Comparison of ENCODE assay signal across 17 mouse cellular contexts in genomic region chr3:153706901-153707300, GRCm38 (mm10). TPM values are rescaled to one million over a fixed set of nuclear protein-coding genes. Genes with fewer than 3 reads are reported as not detected.
"Had no signal": no experiment of that assay in that cellular context is flagged by ENCODE, and none has a peak within 500 bp of the region (broad histone marks: within the 10 kb centered on the region; RNA-seq: fewer than 3 reads in every experiment).

No protein-coding gene starts in this region.

- H3K4me3 ChIP-seq: midbrain, embryonic 10.5 days; midbrain, embryonic 12.5 days; myocyte; neural tube, embryonic 13.5 days; neural tube, embryonic 15.5 days; stomach, embryonic 15.5 days had no signal

- H3K27ac ChIP-seq: midbrain, embryonic 10.5 days; midbrain, embryonic 12.5 days; neural tube, embryonic 13.5 days; neural tube, embryonic 15.5 days; stomach, embryonic 15.5 days; stomach, postnatal 0 days had no signal

- DNase-seq: lung, adult 18-20 months; lung, embryonic 14.5 days; lung, postnatal 10 days; lung, postnatal 4 days; midbrain, embryonic 14.5 days; right cerebral cortex, postnatal 14 days; thymus, adult 2 months; thymus, postnatal 25 days; thymus, postnatal 4 days had no signal

- H3K27me3 ChIP-seq: midbrain, embryonic 12.5 days; neural tube, embryonic 13.5 days; neural tube, embryonic 15.5 days; stomach, embryonic 15.5 days had no signal

- H3K9me3 ChIP-seq: midbrain, embryonic 10.5 days; midbrain, embryonic 12.5 days; neural tube, embryonic 13.5 days; neural tube, embryonic 15.5 days; stomach, embryonic 15.5 days had no signal

- H3K36me3 ChIP-seq: midbrain, embryonic 10.5 days; midbrain, embryonic 12.5 days; neural tube, embryonic 13.5 days; neural tube, embryonic 15.5 days; stomach, embryonic 15.5 days had no signal

- ATAC-seq: midbrain, embryonic 16.5 days had no signal

RNA-seq across cellular contexts. Expression of gene St6galnac3, which starts 18.1 kb away (rescaled TPM):
- polyA plus RNA-seq: myocyte had no signal
